Mouse (Mus musculus) stomach, postnatal 0 days (tissue): ENCODE measurements around the gene Nup210. TPM values are rescaled to one million over a fixed set of nuclear protein-coding genes. Genes with fewer than 3 reads are reported as not detected.

Experiments
- ATAC-seq: fragments of 200-750 bp; cut with Nextera tagmentation; 2 replicates; pipeline ENCODE4 v1.8.0; 2017; ENCODE audit not compliant: low FRiP score, low TSS enrichment
- DNase-seq: peaks from one replicate; pipeline ENCODE4 v3.0.0-alpha.2; 2016; ENCODE audit warnings: low spot score
- H3K27ac ChIP-seq: fragments of 300-500 bp; sonication (generic); replicated peaks from 2 replicates; pipeline ENCODE4 v1.5.1; 2014; ENCODE audit warnings: mild to moderate bottlenecking, control low read depth
- H3K27me3 ChIP-seq: fragments of 300-500 bp; sonication (generic); 2 replicates; pipeline ENCODE4 v1.6.1; 2014; ENCODE audit warnings: low read length; ENCODE audit not compliant: control insufficient read depth, insufficient read depth
- H3K36me3 ChIP-seq: fragments of 300-500 bp; sonication (generic); 2 replicates; pipeline ENCODE4 v1.6.1; 2014; ENCODE audit warnings: low read length, mixed read lengths; ENCODE audit not compliant: control insufficient read depth, insufficient read depth
- H3K4me1 ChIP-seq: fragments of 300-500 bp; sonication (generic); replicated peaks from 2 replicates; pipeline ENCODE4 v1.6.1; 2014; ENCODE audit warnings: antibody characterized with exemption; ENCODE audit not compliant: control insufficient read depth, insufficient read depth
- H3K4me2 ChIP-seq: fragments of 300-500 bp; sonication (generic); replicated peaks from 2 replicates; pipeline ENCODE4 v1.6.1; 2014; ENCODE audit warnings: low read depth, mild to moderate bottlenecking, control low read depth, moderate library complexity
- H3K4me3 ChIP-seq: fragments of 300-500 bp; sonication (generic); 2 replicates; pipeline ENCODE4 v1.5.1; 2014; ENCODE audit warnings: low read depth, low read length, control low read depth
- H3K9ac ChIP-seq: fragments of 300-500 bp; sonication (generic); 2 replicates; pipeline ENCODE4 v1.6.1; 2014; ENCODE audit warnings: mild to moderate bottlenecking, low read length, control low read depth, mixed read lengths
- H3K9me3 ChIP-seq: fragments of 300-500 bp; sonication (generic); 2 replicates; pipeline ENCODE4 v1.6.1; 2016; ENCODE audit warnings: low read length; ENCODE audit not compliant: control insufficient read depth
- CTCF ChIP-seq: IDR thresholded peaks from 2 replicates; pipeline ENCODE4 v1.5.1; 2016; ENCODE audit warnings: antibody characterized with exemption, low read depth, mild to moderate bottlenecking, moderate library complexity
- EP300 ChIP-seq: optimal IDR thresholded peaks from 2 replicates; pipeline ENCODE3; 2016; ENCODE audit warnings: antibody characterized with exemption
- WGBS: fragments of 180-500 bp; shearing (Covaris S2); extraction: QIAGEN DNeasy Blood & Tissue Kit; methylation state at CpG from one replicate; pipeline ENCODE4 v1.1.7; 2014; 5-methylcytosine and 5-hydroxymethylcytosine counted together
- polyA plus RNA-seq: library from polyadenylated mRNA; unstranded; fragments of >200 nt; fragmentation: Nextera tagmentation; extraction: Ambion mirVana; gene quantifications from 2 replicates; pipeline ENCODE4 v1.2.1, GENCODE M21; 2015

Gene Nup210
- polyA plus RNA-seq, 1 experiment from 2014 or later = 2.4 TPM

GRCm38 (mm10) chr6:90996181-90996580 is 120.4 kb downstream of the Nup210 start:
- no peak overlapping the region for H3K4me2 ChIP-seq
- no peaks in the 10 kb centered on the region for H3K27me3 ChIP-seq
- no peak overlapping the region for H3K4me3 ChIP-seq
- no peaks in the 10 kb centered on the region for H3K9me3 ChIP-seq
- H3K27ac ChIP-seq = no peak overlapping the region
- no peaks in the 10 kb centered on the region for H3K4me1 ChIP-seq
- no peaks in the 10 kb centered on the region for H3K36me3 ChIP-seq
- no peak overlapping the region for H3K9ac ChIP-seq
- DNase-seq = no peak
- TF ChIP-seq CTCF (no peak), EP300 (no peak)
- 94% methylated on average over 2 of the region's 2 CpGs for WGBS
- no peak for ATAC-seq

- Histone ChIP-seq H3K9ac (peak within 1 kb of the TSS; percentile 68), H3K9me3 (no peaks in the 10 kb centered on the region), H3K36me3 (no peaks in the 10 kb centered on the region), H3K4me1 (peaks cover 6% of the 10 kb centered on the region; the same call in 1 of the 2 replicates), H3K27me3 (no peaks in the 10 kb centered on the region), H3K4me3 (peak within 1 kb of the TSS; percentile 65), H3K4me2 (peak within 1 kb of the TSS; percentile 98), H3K27ac (peak within 1 kb of the TSS; percentile 63)
- DNase-seq = peak; percentile 91
- WGBS = 2% methylated on average over 33 of the region's 39 CpGs
- peak; percentile 96 for ATAC-seq
- TF ChIP-seq CTCF (peak; percentile 75), EP300 (no peak)
Measured at GRCm38 (mm10) chr6:90988648-90989317, 127.8 kb downstream of the Nup210 start, which contains the start of gene Iqsec1. Gene Iqsec1 (minus strand): TSS chr6:90988685.

GRCm38 (mm10) chr6:90988299-90988625 is 128.4 kb downstream of the Nup210 start:
- peak overlapping the region; percentile 63 for H3K27ac ChIP-seq
- ATAC-seq = peak; percentile 1; the same call in 1 of the 2 replicates
- no peaks in the 10 kb centered on the region for H3K27me3 ChIP-seq

GRCm38 (mm10) chr6:90987561-90988298 is 128.9 kb downstream of the Nup210 start:
- H3K27ac ChIP-seq = peak overlapping the region; percentile 63; the same call in 1 of the 2 replicates
- DNase-seq (peak; percentile 43), ATAC-seq (no peak; the same call in 1 of the 2 replicates)
- H3K4me2 ChIP-seq = peak overlapping the region; percentile 98
- peak overlapping the region; percentile 65 for H3K4me3 ChIP-seq
- no peaks in the 10 kb centered on the region for H3K36me3 ChIP-seq
- no peak for TF ChIP-seq EP300
- no peak for TF ChIP-seq CTCF
- peak overlapping the region; percentile 68 for H3K9ac ChIP-seq
- H3K4me1 ChIP-seq = peaks cover 6% of the 10 kb centered on the region; the same call in 1 of the 2 replicates
- under 1% methylated on average over 74 of the region's 76 CpGs for WGBS
- no peaks in the 10 kb centered on the region for H3K27me3 ChIP-seq
- no peaks in the 10 kb centered on the region for H3K9me3 ChIP-seq

More at GRCm38 (mm10) chr6:90988299-90988625, 128.4 kb downstream of the Nup210 start:
- peak overlapping the region; percentile 98 for H3K4me2 ChIP-seq
- H3K4me1 ChIP-seq = peaks cover 6% of the 10 kb centered on the region; the same call in 1 of the 2 replicates
- H3K36me3 ChIP-seq = no peaks in the 10 kb centered on the region
- DNase-seq = no peak
- no peaks in the 10 kb centered on the region for H3K9me3 ChIP-seq
- WGBS = 0% methylated on average over 8 of the region's 59 CpGs
- peak overlapping the region; percentile 68 for H3K9ac ChIP-seq
- no peak for TF ChIP-seq CTCF
- TF ChIP-seq EP300 = no peak
- H3K4me3 ChIP-seq = peak overlapping the region; percentile 65

- ATAC-seq (no peak), DNase-seq (no peak)
- TF ChIP-seq EP300 (no peak), CTCF (no peak)
- H3K9ac ChIP-seq = no peak overlapping the region
- peaks cover 6% of the 10 kb centered on the region; the same call in 1 of the 2 replicates for H3K4me1 ChIP-seq
- H3K4me2 ChIP-seq = no peak overlapping the region
- no peaks in the 10 kb centered on the region for H3K36me3 ChIP-seq
- no peak overlapping the region for H3K4me3 ChIP-seq
- 35% methylated on average over 3 of the region's 3 CpGs for WGBS
- 0 out of 2 replicates have a peak overlapping the region, but pooled peaks have one; percentile 1 for H3K27ac ChIP-seq
- no peaks in the 10 kb centered on the region for H3K27me3 ChIP-seq
- H3K9me3 ChIP-seq = no peaks in the 10 kb centered on the region
Measured at GRCm38 (mm10) chr6:90984101-90984500, 132.5 kb downstream of the Nup210 start.
